Mouse (Mus musculus) heart, embryonic 12.5 days (tissue): ENCODE data around the gene Pla2g16. TPM values are rescaled to one million over a fixed set of nuclear protein-coding genes. Genes with fewer than 3 reads are reported as not detected.

Experiments
- ATAC-seq: fragments of 200-750 bp; cut with Nextera tagmentation; 2 replicates; pipeline ENCODE4 v1.8.0; 2017; ENCODE audit warnings: moderate TSS enrichment, moderate library complexity; ENCODE audit not compliant: insufficient number of reproducible peaks, low FRiP score
- H3K27ac ChIP-seq: fragments of 300-500 bp; sonication (generic); 2 replicates; pipeline ENCODE4 v1.5.1; 2016; ENCODE audit warnings: mild to moderate bottlenecking, moderate library complexity; ENCODE audit not compliant: poor library complexity, severe bottlenecking
- H3K27me3 ChIP-seq: fragments of 300-500 bp; sonication (generic); replicated peaks from 2 replicates; pipeline ENCODE4 v1.6.1; 2016; ENCODE audit warnings: mild to moderate bottlenecking, moderate library complexity
- H3K36me3 ChIP-seq: fragments of 300-500 bp; sonication (generic); 2 replicates; pipeline ENCODE4 v1.6.1; 2016; ENCODE audit warnings: mild to moderate bottlenecking, moderate library complexity
- H3K4me1 ChIP-seq: fragments of 300-500 bp; sonication (generic); replicated peaks from 2 replicates; pipeline ENCODE4 v1.6.1; 2016; ENCODE audit warnings: mild to moderate bottlenecking
- H3K4me2 ChIP-seq: fragments of 300-500 bp; sonication (generic); 2 replicates; pipeline ENCODE4 v1.6.1; 2016; ENCODE audit warnings: mild to moderate bottlenecking, moderate library complexity
- H3K4me3 ChIP-seq: fragments of 300-500 bp; sonication (generic); 2 replicates; pipeline ENCODE4 v1.5.1; 2016; ENCODE audit warnings: mild to moderate bottlenecking
- H3K9ac ChIP-seq: fragments of 300-500 bp; sonication (generic); 2 replicates; pipeline ENCODE4 v1.6.1; 2016; ENCODE audit warnings: mild to moderate bottlenecking, moderate library complexity
- H3K9me3 ChIP-seq: fragments of 300-500 bp; sonication (generic); replicated peaks from 2 replicates; pipeline ENCODE4 v1.6.1; 2016; ENCODE audit warnings: mild to moderate bottlenecking, moderate library complexity
- WGBS: fragments of 180-500 bp; shearing (Covaris S2); methylation state at CpG from one replicate; pipeline ENCODE4 v1.1.7; 2016; 5-methylcytosine and 5-hydroxymethylcytosine counted together
- polyA plus RNA-seq: library from polyadenylated mRNA; unstranded; fragments of >200 nt; fragmentation: Nextera tagmentation; extraction: Ambion mirVana; gene quantifications from 2 replicates; pipeline ENCODE4 v1.2.1, GENCODE M21; 2016

The Pla2g16 gene
- polyA plus RNA-seq, 1 experiment from 2014 or later: 51.8 TPM

DNA sequence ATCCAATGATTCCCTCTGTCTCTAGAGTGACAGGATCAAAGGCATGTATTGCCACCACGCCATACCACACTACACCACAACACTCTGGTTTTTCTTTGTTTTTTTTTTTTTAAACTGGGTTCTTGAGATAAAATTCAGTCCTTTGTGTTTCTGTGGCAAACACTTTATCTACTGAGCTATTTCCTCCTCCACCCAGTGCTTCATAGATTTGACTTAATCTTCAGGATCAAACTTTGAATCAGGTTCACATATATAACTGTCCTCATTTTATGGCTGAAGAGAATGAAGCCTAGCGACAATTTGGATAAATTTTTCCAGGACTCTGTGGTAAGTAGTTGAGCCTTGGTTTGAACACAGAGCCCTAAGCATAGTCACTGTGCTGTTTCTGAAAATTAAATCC lies 6.4 kb downstream of the Pla2g16 start:
- Histone ChIP-seq H3K4me3 (no peak overlapping the region), H3K4me2 (no peak overlapping the region), H3K36me3 (peaks cover 8% of the 10 kb centered on the region), H3K9me3 (no peaks in the 10 kb centered on the region), H3K9ac (no peak overlapping the region), H3K27ac (no peak overlapping the region), H3K4me1 (peaks cover 30% of the 10 kb centered on the region), H3K27me3 (no peaks in the 10 kb centered on the region)
- WGBS: 77% methylated on average over 2 of the region's 2 CpGs
- no peak for ATAC-seq

GRCm38 (mm10) chr19:7564457-7564856 lies 7.2 kb downstream of the Pla2g16 start:
- Histone ChIP-seq H3K9me3 (no peaks in the 10 kb centered on the region), H3K4me3 (no peak overlapping the region), H3K4me2 (no peak overlapping the region), H3K4me1 (peaks cover 25% of the 10 kb centered on the region), H3K27me3 (no peaks in the 10 kb centered on the region), H3K27ac (no peak overlapping the region), H3K9ac (no peak overlapping the region), H3K36me3 (peaks cover 5% of the 10 kb centered on the region)
- WGBS: 73% methylated on average over 1 of the region's 1 CpGs
- ATAC-seq: no peak

GRCm38 (mm10) chr19:7566826-7567225 lies 9.6 kb downstream of the Pla2g16 start:
- no peaks in the 10 kb centered on the region for H3K36me3 ChIP-seq
- WGBS: 77% methylated on average over 3 of the region's 3 CpGs
- no peak for ATAC-seq
- no peaks in the 10 kb centered on the region for H3K27me3 ChIP-seq
- no peak overlapping the region for H3K27ac ChIP-seq
- H3K4me1 ChIP-seq: peaks cover 16% of the 10 kb centered on the region
- H3K4me2 ChIP-seq: no peak overlapping the region
- H3K4me3 ChIP-seq: no peak overlapping the region
- H3K9me3 ChIP-seq: no peaks in the 10 kb centered on the region
- H3K9ac ChIP-seq: no peak overlapping the region

DNA sequence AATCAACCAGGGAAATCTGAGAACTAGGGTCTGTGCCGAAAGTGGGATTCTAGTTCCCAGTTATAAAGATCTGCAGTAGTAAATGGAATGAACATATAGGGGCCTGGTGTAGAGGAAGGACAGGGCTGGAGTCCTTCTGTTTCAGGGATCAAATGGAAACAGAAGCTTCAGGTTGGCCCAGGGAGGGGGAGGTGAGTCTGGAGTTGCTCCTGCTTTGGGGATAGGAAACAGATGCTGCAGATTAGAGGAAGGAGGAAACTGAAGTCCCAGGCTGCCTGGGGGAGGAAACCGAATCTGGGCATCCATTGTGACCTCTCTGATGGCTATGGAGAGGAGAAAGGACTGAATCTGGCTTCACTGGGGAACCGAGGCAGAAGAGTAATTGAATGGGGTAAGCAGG lies 11.1 kb downstream of the Pla2g16 start:
- no peak overlapping the region for H3K9ac ChIP-seq
- no peak for ATAC-seq
- no peaks in the 10 kb centered on the region for H3K27me3 ChIP-seq
- H3K36me3 ChIP-seq: no peaks in the 10 kb centered on the region
- peaks cover 11% of the 10 kb centered on the region for H3K4me1 ChIP-seq
- H3K9me3 ChIP-seq: no peaks in the 10 kb centered on the region
- H3K4me2 ChIP-seq: no peak overlapping the region
- no peak overlapping the region for H3K4me3 ChIP-seq
- WGBS: 38% methylated on average over 3 of the region's 3 CpGs
- H3K27ac ChIP-seq: no peak overlapping the region

DNA sequence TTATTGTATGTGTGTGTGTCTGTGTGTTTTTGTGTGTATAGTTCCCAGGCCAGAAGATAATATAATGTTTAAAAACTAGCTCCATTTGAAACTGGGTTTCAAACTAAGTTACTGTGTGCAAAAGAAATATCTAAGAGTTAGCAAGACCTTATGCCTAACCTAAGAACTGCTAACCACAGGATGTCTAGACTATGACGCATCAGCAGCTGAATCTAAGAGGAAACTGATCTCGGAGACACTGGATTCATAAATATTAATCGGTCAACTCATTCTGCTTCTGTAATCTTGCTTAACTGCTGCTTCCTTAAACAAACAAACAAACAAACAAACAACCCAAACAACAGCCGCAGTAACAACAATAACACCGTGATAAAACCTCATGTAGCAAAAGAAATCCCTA lies 12.4 kb downstream of the Pla2g16 start:
- Histone ChIP-seq H3K27me3 (no peaks in the 10 kb centered on the region), H3K27ac (no peak overlapping the region), H3K4me3 (no peak overlapping the region), H3K9me3 (no peaks in the 10 kb centered on the region), H3K36me3 (no peaks in the 10 kb centered on the region), H3K4me1 (peaks cover 11% of the 10 kb centered on the region), H3K4me2 (no peak overlapping the region), H3K9ac (no peak overlapping the region)
- WGBS: 78% methylated on average over 5 of the region's 5 CpGs
- ATAC-seq: no peak

DNA sequence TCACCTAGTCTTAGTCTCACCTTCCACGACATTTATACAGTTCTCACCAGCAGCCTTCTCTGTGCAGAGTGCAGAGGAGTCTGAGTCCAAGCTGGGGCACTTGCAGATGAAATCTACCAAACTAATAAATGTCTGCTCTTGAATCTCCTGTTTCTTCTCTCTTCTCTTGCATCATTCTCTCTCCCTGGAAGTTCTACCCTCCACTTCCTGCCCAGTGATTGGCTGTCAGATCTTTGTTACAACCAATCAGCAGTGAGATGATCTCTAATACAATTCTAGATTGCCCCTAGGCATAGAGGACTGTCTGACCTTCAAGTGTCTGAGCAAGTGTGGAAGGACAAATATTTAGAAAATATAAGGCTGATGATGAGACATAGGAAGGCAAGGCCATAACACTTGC lies 18.9 kb downstream of the Pla2g16 start:
- WGBS: 91% methylated on average over 1 of the region's 1 CpGs
- H3K27me3 ChIP-seq: no peaks in the 10 kb centered on the region
- ATAC-seq: no peak
- H3K36me3 ChIP-seq: peaks cover 34% of the 10 kb centered on the region
- no peak overlapping the region for H3K4me3 ChIP-seq
- no peak overlapping the region for H3K9ac ChIP-seq
- no peaks in the 10 kb centered on the region for H3K9me3 ChIP-seq
- no peak overlapping the region for H3K4me2 ChIP-seq
- no peak overlapping the region for H3K27ac ChIP-seq
- H3K4me1 ChIP-seq: peaks cover 7% of the 10 kb centered on the region; the same call in 1 of the 2 replicates

DNA sequence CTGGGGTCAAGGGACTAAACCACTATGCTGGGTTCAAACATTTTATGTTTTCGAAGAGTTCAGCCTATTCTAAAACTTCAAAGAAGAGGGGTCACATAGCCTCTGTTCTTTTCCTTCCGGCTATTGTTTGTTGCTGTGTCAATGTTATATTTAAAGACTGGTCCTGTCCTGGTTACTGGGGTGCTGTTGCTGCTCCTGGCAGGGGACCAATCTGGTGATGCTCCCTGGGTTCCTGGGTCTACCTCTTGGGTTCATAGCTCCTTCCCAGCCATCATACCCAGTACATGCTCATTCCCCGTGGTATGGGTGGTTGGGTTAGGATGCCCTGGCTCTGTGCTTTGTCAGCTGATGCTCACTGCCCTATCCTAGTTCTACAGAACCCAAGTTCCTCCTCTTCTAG lies 20.5 kb downstream of the Pla2g16 start:
- Histone ChIP-seq H3K27me3 (no peaks in the 10 kb centered on the region), H3K36me3 (peaks cover 34% of the 10 kb centered on the region), H3K9ac (no peak overlapping the region), H3K4me2 (no peak overlapping the region), H3K27ac (no peak overlapping the region), H3K4me3 (no peak overlapping the region), H3K9me3 (no peaks in the 10 kb centered on the region), H3K4me1 (peaks cover 10% of the 10 kb centered on the region)
- WGBS: 83% methylated on average over 3 of the region's 3 CpGs
- no peak for ATAC-seq

GRCm38 (mm10) chr19:7581042-7581441 lies 23.8 kb downstream of the Pla2g16 start:
- Histone ChIP-seq H3K27me3 (no peaks in the 10 kb centered on the region), H3K27ac (no peak overlapping the region), H3K9me3 (no peaks in the 10 kb centered on the region), H3K9ac (no peak overlapping the region), H3K4me3 (no peak overlapping the region), H3K4me2 (no peak overlapping the region), H3K36me3 (peaks cover 25% of the 10 kb centered on the region), H3K4me1 (peaks cover 32% of the 10 kb centered on the region)
- WGBS: 55% methylated on average over 5 of the region's 5 CpGs
- ATAC-seq: no peak

DNA sequence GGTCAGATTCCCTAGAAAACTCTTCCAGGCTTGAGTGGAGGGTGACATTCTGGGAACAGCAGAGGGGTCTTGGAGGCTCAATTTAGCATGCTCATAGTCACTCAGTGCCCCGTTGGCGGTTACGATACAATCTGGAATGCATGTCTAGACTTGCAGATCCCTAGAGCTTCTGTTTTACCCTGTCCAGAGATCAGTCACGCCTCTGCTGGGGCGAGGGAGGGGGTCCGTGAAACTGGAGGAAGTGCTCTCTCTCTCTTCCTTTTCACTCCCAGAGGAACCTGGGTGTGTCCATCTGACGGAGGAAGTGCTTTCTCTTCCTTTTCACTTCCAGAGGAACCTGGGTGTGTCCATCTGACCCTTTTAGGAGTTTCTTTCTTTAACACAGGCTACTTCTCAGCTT lies 25.8 kb downstream of the Pla2g16 start:
- H3K36me3 ChIP-seq: peaks cover 35% of the 10 kb centered on the region
- WGBS: 26% methylated on average over 7 of the region's 7 CpGs
- peak overlapping the region; percentile 15; the same call in 1 of the 2 replicates for H3K4me2 ChIP-seq
- H3K4me3 ChIP-seq: no peak overlapping the region
- no peaks in the 10 kb centered on the region for H3K27me3 ChIP-seq
- 0 out of 2 replicates have a peak overlapping the region, but pooled peaks have one; percentile 37 for H3K27ac ChIP-seq
- H3K4me1 ChIP-seq: peaks cover 33% of the 10 kb centered on the region
- H3K9me3 ChIP-seq: peaks cover 2% of the 10 kb centered on the region
- peak; percentile 44; the same call in 1 of the 2 replicates for ATAC-seq
- H3K9ac ChIP-seq: no peak overlapping the region

DNA sequence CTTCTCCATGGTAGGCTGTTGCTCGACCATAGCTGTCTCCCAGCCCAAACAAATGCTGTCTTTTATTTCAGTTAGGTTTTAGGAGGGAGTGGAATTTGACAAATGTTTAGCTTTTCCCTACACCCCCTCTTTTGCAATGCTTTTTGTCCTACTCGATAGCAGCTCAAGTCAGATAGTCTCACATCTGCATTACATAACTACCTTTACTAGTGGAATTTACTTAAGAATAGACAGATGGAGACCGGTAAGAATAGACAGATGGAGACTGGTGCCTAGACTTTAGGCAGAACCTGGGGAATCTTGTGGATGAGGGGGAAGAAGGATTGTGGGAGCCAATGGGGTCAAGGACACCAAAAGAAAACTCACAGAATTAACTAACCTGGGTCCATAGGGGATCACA lies 26.3 kb downstream of the Pla2g16 start:
- H3K4me3 ChIP-seq: no peak overlapping the region
- no peaks in the 10 kb centered on the region for H3K27me3 ChIP-seq
- H3K27ac ChIP-seq: 0 out of 2 replicates have a peak overlapping the region, but pooled peaks have one; percentile 29
- H3K9ac ChIP-seq: no peak overlapping the region
- no peak overlapping the region for H3K4me2 ChIP-seq
- no peak for ATAC-seq
- H3K9me3 ChIP-seq: peaks cover 7% of the 10 kb centered on the region
- H3K36me3 ChIP-seq: peaks cover 40% of the 10 kb centered on the region
- H3K4me1 ChIP-seq: peaks cover 33% of the 10 kb centered on the region
- WGBS: 69% methylated on average over 3 of the region's 3 CpGs

DNA sequence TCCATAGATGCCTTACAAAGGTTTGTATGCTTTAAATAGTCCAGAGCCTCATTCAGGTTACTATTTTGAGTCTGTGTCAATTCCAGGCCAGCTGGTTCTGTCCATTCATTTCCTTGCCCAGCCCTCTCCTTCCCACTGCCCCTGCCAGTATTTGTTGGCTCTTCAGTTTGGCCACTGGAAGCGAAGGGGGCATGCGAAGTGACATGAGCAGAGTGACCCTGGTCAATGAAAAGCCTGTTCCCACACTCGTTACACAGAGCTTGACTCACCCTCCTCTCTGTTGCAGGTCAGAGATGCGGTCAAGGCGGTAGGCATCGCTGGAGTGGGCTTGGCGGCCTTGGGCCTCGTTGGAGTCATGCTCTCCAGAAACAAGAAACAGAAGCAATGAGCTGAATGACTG lies 28.0 kb downstream of the Pla2g16 start:
- H3K36me3 ChIP-seq: peaks cover 29% of the 10 kb centered on the region
- no peak overlapping the region for H3K4me2 ChIP-seq
- H3K27ac ChIP-seq: peak overlapping the region; percentile 42
- H3K4me1 ChIP-seq: peaks cover 33% of the 10 kb centered on the region
- H3K27me3 ChIP-seq: no peaks in the 10 kb centered on the region
- no peak for ATAC-seq
- WGBS: 73% methylated on average over 8 of the region's 8 CpGs
- no peak overlapping the region for H3K4me3 ChIP-seq
- H3K9ac ChIP-seq: no peak overlapping the region
- H3K9me3 ChIP-seq: peaks cover 8% of the 10 kb centered on the region

GRCm38 (mm10) chr19:7585764-7586163 lies 28.5 kb downstream of the Pla2g16 start:
- WGBS: 71% methylated on average over 6 of the region's 6 CpGs
- Histone ChIP-seq H3K27ac (no peak overlapping the region; the same call in 1 of the 2 replicates), H3K4me1 (peaks cover 29% of the 10 kb centered on the region), H3K4me2 (no peak overlapping the region), H3K9ac (no peak overlapping the region), H3K27me3 (no peaks in the 10 kb centered on the region), H3K9me3 (peaks cover 8% of the 10 kb centered on the region), H3K4me3 (no peak overlapping the region), H3K36me3 (peaks cover 29% of the 10 kb centered on the region)
- ATAC-seq: no peak
